Mouse (Mus musculus): Measurements from ENCODE around the gene Wnt16. TPM values are rescaled to one million over a fixed set of nuclear protein-coding genes. Genes with fewer than 3 reads are reported as not detected.

Wnt16 gene
- polyA plus RNA-seq, 1 experiment from 2014 or later = not detected

DNA sequence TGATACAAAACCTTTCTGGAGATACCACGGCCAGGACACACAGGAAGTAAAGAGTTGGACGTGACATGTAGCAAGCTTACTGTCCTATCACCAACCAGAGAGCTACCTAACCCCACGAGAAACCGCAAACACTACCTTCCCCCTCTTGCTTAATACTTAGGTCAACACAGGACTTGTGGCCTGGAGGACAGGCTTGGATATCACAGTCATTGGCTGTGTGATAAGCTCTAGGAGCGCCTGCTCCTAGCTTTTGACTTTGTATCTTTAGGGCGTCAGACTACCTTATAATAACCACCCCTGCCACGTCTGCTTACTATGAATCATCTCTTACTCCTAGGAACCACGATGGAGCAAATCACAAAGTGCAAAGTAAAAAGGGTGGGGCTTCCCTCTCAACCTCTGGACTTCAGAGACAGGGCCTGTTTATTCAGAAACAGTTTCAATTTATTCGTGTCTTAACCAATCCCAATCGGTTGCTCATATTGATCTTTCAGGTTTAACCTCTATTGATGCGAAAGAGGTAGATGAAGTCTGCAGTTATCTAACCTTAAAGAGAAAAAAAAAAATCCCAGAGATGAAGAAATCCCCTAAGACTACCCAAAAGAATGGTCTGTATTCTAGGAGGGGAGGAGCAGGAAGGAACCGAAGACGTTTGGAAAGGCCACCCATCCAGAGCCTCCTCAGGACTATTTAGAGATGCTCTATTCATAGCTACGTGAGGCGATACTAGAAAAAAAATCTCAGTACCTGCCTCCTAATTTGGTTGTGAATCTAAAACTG, 51.9 kb downstream of the Wnt16 start:
- ATAC-seq (ENCODE audit: low read depth) = peak; percentile 90
- H3K4me1 ChIP-seq (ENCODE audit: control insufficient read depth, low read depth, low read length) = peaks cover 8% of the 10 kb centered on the region
- H3K4me2 ChIP-seq (ENCODE audit: low read depth, low read length) = no peak overlapping the region
- H3K27ac ChIP-seq (ENCODE audit: low read length) = peak overlapping the region; percentile 77
- no peak overlapping the region for H3K9ac ChIP-seq (ENCODE audit: low read depth, low read length)
- H3K27me3 ChIP-seq (ENCODE audit: control insufficient read depth, insufficient read depth, low read depth, low read length) = no peaks in the 10 kb centered on the region
- H3K4me3 ChIP-seq (ENCODE audit: low read depth, low read length) = no peak overlapping the region
- H3K36me3 ChIP-seq (ENCODE audit: control insufficient read depth, insufficient read depth) = no peaks in the 10 kb centered on the region
- H3K9me3 ChIP-seq (replicated peaks; ENCODE audit: control insufficient read depth, low read length) = no peaks in the 10 kb centered on the region
- WGBS (ENCODE audit: insufficient replicate concordance) = 54% methylated on average over 15 of the region's 15 CpGs

DNA sequence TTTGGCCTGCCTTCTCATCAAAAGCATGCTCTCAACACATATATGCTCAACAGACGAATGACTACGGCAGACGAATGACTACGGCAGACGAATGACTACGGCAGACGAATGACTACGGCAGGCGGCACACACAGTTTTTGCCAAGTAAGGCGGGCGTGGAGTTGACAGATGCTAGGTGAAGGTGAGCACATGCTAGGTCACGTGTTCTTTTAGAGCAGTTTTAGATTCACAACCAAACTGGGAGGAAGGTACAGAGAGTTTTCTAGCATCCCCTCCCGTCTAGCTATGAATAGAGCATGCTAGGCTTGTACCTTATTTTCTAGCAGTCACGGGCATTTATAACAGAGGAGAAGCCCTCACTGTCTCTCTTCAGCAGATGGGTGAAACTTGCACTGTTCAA, 52.8 kb downstream of the Wnt16 start:
- Histone ChIP-seq H3K27ac (ENCODE audit: low read length) (no peak overlapping the region), H3K9ac (ENCODE audit: low read depth, low read length) (no peak overlapping the region), H3K4me3 (ENCODE audit: low read depth, low read length) (no peak overlapping the region), H3K4me1 (ENCODE audit: control insufficient read depth, low read depth, low read length) (peaks cover 8% of the 10 kb centered on the region), H3K27me3 (ENCODE audit: control insufficient read depth, insufficient read depth, low read depth, low read length) (no peaks in the 10 kb centered on the region), H3K4me2 (ENCODE audit: low read depth, low read length) (no peak overlapping the region), H3K36me3 (ENCODE audit: control insufficient read depth, insufficient read depth) (no peaks in the 10 kb centered on the region), H3K9me3 (replicated peaks; ENCODE audit: control insufficient read depth, low read length) (no peaks in the 10 kb centered on the region)
- WGBS (ENCODE audit: insufficient replicate concordance) = 81% methylated on average over 14 of the region's 14 CpGs
- no peak for ATAC-seq (ENCODE audit: low read depth)

DNA sequence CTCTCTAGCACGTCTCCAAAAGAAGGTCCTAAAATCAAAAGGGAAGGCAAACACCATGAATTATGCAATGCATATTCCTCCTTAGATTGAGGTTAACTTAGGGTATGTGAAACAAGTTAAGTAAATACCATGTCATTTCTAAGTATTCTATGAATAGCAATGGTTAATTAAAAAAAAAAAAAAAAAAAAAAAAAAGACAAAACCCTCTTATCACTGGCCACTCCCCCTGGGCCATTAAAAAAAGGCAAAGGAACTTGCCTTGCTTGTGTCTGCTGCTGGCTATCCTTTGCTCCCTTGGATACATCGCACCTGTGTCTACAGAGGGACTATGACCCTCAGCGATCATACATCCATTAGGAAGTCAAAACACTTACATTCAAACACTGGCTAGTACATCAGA, 55.3 kb downstream of the Wnt16 start:
- ATAC-seq (ENCODE audit: low read depth) = no peak
- WGBS (ENCODE audit: insufficient replicate concordance) = 55% methylated on average over 3 of the region's 3 CpGs
- Histone ChIP-seq H3K4me3 (ENCODE audit: low read depth, low read length) (no peak overlapping the region), H3K27me3 (ENCODE audit: control insufficient read depth, insufficient read depth, low read depth, low read length) (no peaks in the 10 kb centered on the region), H3K27ac (ENCODE audit: low read length) (peak overlapping the region; percentile 59), H3K4me2 (ENCODE audit: low read depth, low read length) (0 out of 2 replicates have a peak overlapping the region, but pooled peaks have one; percentile 9), H3K9ac (ENCODE audit: low read depth, low read length) (no peak overlapping the region), H3K4me1 (ENCODE audit: control insufficient read depth, low read depth, low read length) (peaks cover 17% of the 10 kb centered on the region), H3K36me3 (ENCODE audit: control insufficient read depth, insufficient read depth) (no peaks in the 10 kb centered on the region), H3K9me3 (replicated peaks; ENCODE audit: control insufficient read depth, low read length) (no peaks in the 10 kb centered on the region)

DNA sequence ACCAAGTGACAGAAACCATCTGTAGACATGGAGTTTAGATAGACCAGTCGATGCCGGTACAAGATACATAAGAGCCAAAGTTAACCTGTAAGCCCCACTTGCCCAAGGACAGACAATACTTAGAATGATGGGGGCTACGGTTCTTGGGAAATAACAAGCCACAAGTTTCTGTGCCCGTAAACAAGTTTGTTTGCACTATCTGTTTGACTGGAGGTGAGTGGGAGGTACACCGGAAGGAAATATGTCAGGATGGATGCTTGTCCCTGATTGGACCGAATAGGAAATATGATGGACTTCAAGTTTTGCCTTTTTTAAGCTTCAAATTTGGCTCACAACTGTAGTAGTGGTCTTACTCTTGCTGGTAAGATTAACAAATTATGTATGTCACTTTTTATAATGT, 55.7 kb downstream of the Wnt16 start:
- Histone ChIP-seq H3K36me3 (ENCODE audit: control insufficient read depth, insufficient read depth) (no peaks in the 10 kb centered on the region), H3K27ac (ENCODE audit: low read length) (peak overlapping the region; percentile 59), H3K4me3 (ENCODE audit: low read depth, low read length) (no peak overlapping the region), H3K9me3 (replicated peaks; ENCODE audit: control insufficient read depth, low read length) (no peaks in the 10 kb centered on the region), H3K4me2 (ENCODE audit: low read depth, low read length) (0 out of 2 replicates have a peak overlapping the region, but pooled peaks have one; percentile 9), H3K27me3 (ENCODE audit: control insufficient read depth, insufficient read depth, low read depth, low read length) (no peaks in the 10 kb centered on the region), H3K9ac (ENCODE audit: low read depth, low read length) (no peak overlapping the region), H3K4me1 (ENCODE audit: control insufficient read depth, low read depth, low read length) (peaks cover 17% of the 10 kb centered on the region)
- ATAC-seq (ENCODE audit: low read depth) = no peak
- 66% methylated on average over 6 of the region's 6 CpGs for WGBS (ENCODE audit: insufficient replicate concordance)

DNA sequence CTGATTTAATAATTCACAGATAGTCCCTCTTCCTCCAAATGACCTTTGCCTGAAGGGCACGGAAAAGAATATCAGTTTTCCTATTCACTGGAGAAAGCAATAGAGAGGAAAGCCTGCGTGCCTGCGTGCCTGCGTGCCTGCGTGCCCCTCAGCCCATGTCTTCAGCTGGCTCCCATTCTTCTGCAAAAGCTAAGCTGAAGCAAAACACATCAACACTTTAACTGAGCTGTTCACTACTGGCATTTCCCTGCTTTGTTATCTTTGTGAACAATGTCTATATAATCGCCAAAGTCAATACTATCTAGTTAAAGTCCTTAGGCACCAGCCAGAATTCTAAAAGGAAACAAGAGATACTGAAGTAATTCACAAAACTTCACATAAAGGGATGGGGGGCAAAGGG, 56.4 kb downstream of the Wnt16 start:
- Histone ChIP-seq H3K4me1 (ENCODE audit: control insufficient read depth, low read depth, low read length) (peaks cover 19% of the 10 kb centered on the region), H3K27me3 (ENCODE audit: control insufficient read depth, insufficient read depth, low read depth, low read length) (no peaks in the 10 kb centered on the region), H3K4me3 (ENCODE audit: low read depth, low read length) (no peak overlapping the region), H3K27ac (ENCODE audit: low read length) (peak overlapping the region; percentile 61), H3K9ac (ENCODE audit: low read depth, low read length) (no peak overlapping the region), H3K36me3 (ENCODE audit: control insufficient read depth, insufficient read depth) (no peaks in the 10 kb centered on the region), H3K4me2 (ENCODE audit: low read depth, low read length) (peak overlapping the region; percentile 39), H3K9me3 (replicated peaks; ENCODE audit: control insufficient read depth, low read length) (no peaks in the 10 kb centered on the region)
- WGBS (ENCODE audit: insufficient replicate concordance) = 45% methylated on average over 6 of the region's 6 CpGs
- ATAC-seq (ENCODE audit: low read depth) = no peak

DNA sequence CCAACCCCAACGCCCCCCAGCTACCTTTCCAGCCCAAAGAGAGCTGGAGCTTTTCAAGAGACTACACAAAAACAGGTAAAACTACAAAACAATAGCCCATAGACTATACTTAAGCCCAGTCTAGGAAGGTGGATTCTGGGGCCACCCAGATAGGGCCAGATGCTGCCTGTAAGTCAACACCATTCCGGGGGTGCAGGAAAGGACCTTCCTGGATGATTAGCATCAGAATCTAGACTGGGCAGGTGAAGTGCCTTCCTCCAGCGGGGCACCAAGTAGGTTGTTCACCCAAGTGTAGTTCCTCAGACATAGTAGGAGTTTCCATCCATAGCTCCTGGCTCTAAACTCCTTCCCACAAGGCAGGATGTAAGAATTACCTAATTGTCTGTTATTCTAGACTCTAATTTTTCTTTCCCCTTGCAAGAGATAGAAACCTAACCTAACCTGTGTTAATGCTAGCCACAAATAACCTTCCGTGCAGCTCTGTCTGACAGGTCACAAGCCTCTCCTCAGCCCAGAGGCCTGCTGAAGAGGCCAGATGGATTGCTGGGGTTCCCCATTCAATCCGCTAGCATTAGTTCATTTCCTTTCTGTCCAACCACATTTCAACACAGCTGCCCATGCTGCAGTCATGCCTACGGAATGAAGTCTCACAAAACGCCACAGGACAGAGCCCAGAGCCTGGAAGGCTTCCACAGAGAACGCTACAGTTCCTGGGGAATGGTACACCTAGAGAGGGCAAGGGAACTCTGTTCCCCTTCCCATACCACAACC, 59.3 kb downstream of the Wnt16 start:
- Histone ChIP-seq H3K4me2 (ENCODE audit: low read depth, low read length) (0 out of 2 replicates have a peak overlapping the region, but pooled peaks have one; percentile 9), H3K27ac (ENCODE audit: low read length) (no peak overlapping the region), H3K4me3 (ENCODE audit: low read depth, low read length) (no peak overlapping the region), H3K9me3 (replicated peaks; ENCODE audit: control insufficient read depth, low read length) (no peaks in the 10 kb centered on the region), H3K36me3 (ENCODE audit: control insufficient read depth, insufficient read depth) (no peaks in the 10 kb centered on the region), H3K4me1 (ENCODE audit: control insufficient read depth, low read depth, low read length) (peaks cover 36% of the 10 kb centered on the region), H3K9ac (ENCODE audit: low read depth, low read length) (no peak overlapping the region), H3K27me3 (ENCODE audit: control insufficient read depth, insufficient read depth, low read depth, low read length) (no peaks in the 10 kb centered on the region)
- WGBS (ENCODE audit: insufficient replicate concordance) = 49% methylated on average over 8 of the region's 8 CpGs
- no peak for ATAC-seq (ENCODE audit: low read depth)

Other genes starting within 250 kb of the Wnt16 start
- gene Fam3c, start 68.0 kb downstream of the Wnt16 start, polyA plus RNA-seq (2015; fragmentation: Nextera tagmentation; extraction: Ambion mirVana) = 18.5 and 19.9 TPM in 2 replicates

Data from liver, embryonic 16.5 days (tissue).